Mouse (Mus musculus) forebrain, embryonic 15.5 days (tissue): ENCODE data around the gene Xpo5. TPM values are rescaled to one million over a fixed set of nuclear protein-coding genes. Genes with fewer than 3 reads are reported as not detected.

Experiments
- ATAC-seq: fragments of 200-750 bp; cut with Nextera tagmentation; replicated peaks from 2 replicates; pipeline ENCODE4 v1.8.0; 2017; ENCODE audit warnings: mild to moderate bottlenecking, moderate TSS enrichment, moderate library complexity
- H3K27ac ChIP-seq: fragments of 300-500 bp; sonication (generic); replicated peaks from 2 replicates; pipeline ENCODE4 v1.5.1; 2015; ENCODE audit warnings: mild to moderate bottlenecking, inconsistent platforms
- H3K27me3 ChIP-seq: fragments of 300-500 bp; sonication (generic); 2 replicates; pipeline ENCODE4 v1.6.1; 2015; ENCODE audit warnings: inconsistent platforms
- H3K36me3 ChIP-seq: fragments of 300-500 bp; sonication (generic); 2 replicates; pipeline ENCODE4 v1.6.1; 2015; ENCODE audit warnings: mild to moderate bottlenecking, inconsistent platforms
- H3K4me1 ChIP-seq: fragments of 300-500 bp; sonication (generic); 2 replicates; pipeline ENCODE4 v1.6.1; 2015; ENCODE audit warnings: inconsistent platforms
- H3K4me2 ChIP-seq: fragments of 300-500 bp; sonication (generic); replicated peaks from 2 replicates; pipeline ENCODE4 v1.6.1; 2015; ENCODE audit warnings: mild to moderate bottlenecking, inconsistent platforms
- H3K4me3 ChIP-seq: fragments of 300-500 bp; sonication (generic); 2 replicates; pipeline ENCODE4 v1.5.1; 2015; ENCODE audit warnings: mild to moderate bottlenecking, inconsistent platforms
- H3K9ac ChIP-seq: fragments of 300-500 bp; sonication (generic); replicated peaks from 2 replicates; pipeline ENCODE4 v1.6.1; 2015; ENCODE audit warnings: mild to moderate bottlenecking, inconsistent platforms
- H3K9me3 ChIP-seq: fragments of 300-500 bp; sonication (generic); 2 replicates; pipeline ENCODE4 v1.6.1; 2016; ENCODE audit warnings: inconsistent platforms
- WGBS: fragments of 180-500 bp; shearing (Covaris S2); methylation state at CpG from one replicate; pipeline ENCODE4 v1.1.7; 2015; ENCODE audit warnings: mixed read lengths; 5-methylcytosine and 5-hydroxymethylcytosine counted together
- polyA plus RNA-seq: library from polyadenylated mRNA; unstranded; fragments of >200 nt; fragmentation: Nextera tagmentation; extraction: Ambion mirVana; gene quantifications from 2 replicates; pipeline ENCODE4 v1.2.1, GENCODE M21; 2015

Xpo5 gene
- polyA plus RNA-seq, 1 experiment from 2014 or later: 42.4 TPM

GRCm38 (mm10) chr17:46206676-46207075, 4.1 kb downstream of the Xpo5 start:
- peaks cover 55% of the 10 kb centered on the region for H3K36me3 ChIP-seq

GRCm38 (mm10) chr17:46210550-46210949, 8.0 kb downstream of the Xpo5 start:
- Histone ChIP-seq H3K27me3 (no peaks in the 10 kb centered on the region), H3K4me1 (no peaks in the 10 kb centered on the region), H3K36me3 (peaks cover 84% of the 10 kb centered on the region), H3K9me3 (no peaks in the 10 kb centered on the region), H3K4me3 (no peak overlapping the region), H3K27ac (no peak overlapping the region), H3K4me2 (no peak overlapping the region), H3K9ac (no peak overlapping the region)
- 88% methylated on average over 3 of the region's 3 CpGs for WGBS
- ATAC-seq: no peak

More at GRCm38 (mm10) chr17:46206676-46207075, 4.1 kb downstream of the Xpo5 start:
- Histone ChIP-seq H3K27ac (no peak overlapping the region), H3K9ac (no peak overlapping the region), H3K4me2 (no peak overlapping the region), H3K4me1 (peaks cover 19% of the 10 kb centered on the region), H3K9me3 (no peaks in the 10 kb centered on the region), H3K4me3 (no peak overlapping the region), H3K27me3 (no peaks in the 10 kb centered on the region)
- ATAC-seq: no peak

DNA sequence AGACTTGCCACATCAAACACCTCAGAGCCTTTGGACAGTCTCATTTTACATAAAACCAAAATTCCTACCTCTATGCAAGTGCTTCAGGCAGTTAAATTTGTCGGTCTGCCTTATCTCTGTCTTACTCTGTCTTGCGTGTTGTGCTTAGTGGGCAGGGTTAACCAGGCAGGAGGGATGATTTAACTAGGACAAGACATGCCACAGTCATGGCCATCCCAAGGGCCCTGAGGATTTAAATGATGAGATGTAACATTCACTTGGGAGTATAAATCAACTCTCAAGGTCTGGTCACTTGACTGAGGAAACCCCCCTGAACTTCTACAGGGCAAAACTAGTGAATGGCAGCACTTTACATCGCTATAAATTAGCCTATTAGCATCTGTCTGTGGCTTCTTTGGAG, 19.0 kb downstream of the Xpo5 start:
- no peak overlapping the region for H3K9ac ChIP-seq
- no peak overlapping the region for H3K27ac ChIP-seq
- H3K4me3 ChIP-seq: no peak overlapping the region
- ATAC-seq: no peak
- no peaks in the 10 kb centered on the region for H3K27me3 ChIP-seq
- no peaks in the 10 kb centered on the region for H3K9me3 ChIP-seq
- 89% methylated on average over 3 of the region's 3 CpGs for whole genome bisulfite sequencing
- no peak overlapping the region for H3K4me2 ChIP-seq
- peaks cover 96% of the 10 kb centered on the region for H3K36me3 ChIP-seq
- no peaks in the 10 kb centered on the region for H3K4me1 ChIP-seq

DNA sequence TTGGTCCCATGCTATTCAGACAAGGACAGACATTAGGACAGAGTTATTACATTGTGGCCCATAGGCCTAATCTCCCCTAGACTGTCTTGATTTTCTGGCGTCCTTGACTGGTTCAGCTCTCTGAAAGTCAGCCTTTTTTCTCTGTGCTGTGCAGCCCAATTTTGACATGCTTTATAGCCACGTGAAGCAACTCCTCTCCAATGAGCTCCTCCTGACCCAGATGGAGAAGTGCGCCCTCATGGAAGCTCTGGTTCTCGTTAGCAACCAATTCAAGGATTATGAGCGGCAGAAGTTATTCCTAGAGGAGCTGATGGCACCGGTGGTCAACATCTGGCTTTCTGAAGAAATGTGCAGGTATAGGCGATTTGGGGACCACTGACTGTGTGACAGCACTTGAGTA, 25.0 kb downstream of the Xpo5 start:
- Histone ChIP-seq H3K27me3 (no peaks in the 10 kb centered on the region), H3K36me3 (peaks cover 91% of the 10 kb centered on the region), H3K27ac (no peak overlapping the region), H3K9me3 (no peaks in the 10 kb centered on the region), H3K4me3 (no peak overlapping the region), H3K4me2 (no peak overlapping the region), H3K9ac (no peak overlapping the region), H3K4me1 (no peaks in the 10 kb centered on the region)
- ATAC-seq: no peak
- 90% methylated on average over 7 of the region's 7 CpGs for WGBS

GRCm38 (mm10) chr17:46236067-46236466, 33.5 kb downstream of the Xpo5 start:
- WGBS: 86% methylated on average over 1 of the region's 1 CpGs
- H3K36me3 ChIP-seq: peaks cover 78% of the 10 kb centered on the region

DNA sequence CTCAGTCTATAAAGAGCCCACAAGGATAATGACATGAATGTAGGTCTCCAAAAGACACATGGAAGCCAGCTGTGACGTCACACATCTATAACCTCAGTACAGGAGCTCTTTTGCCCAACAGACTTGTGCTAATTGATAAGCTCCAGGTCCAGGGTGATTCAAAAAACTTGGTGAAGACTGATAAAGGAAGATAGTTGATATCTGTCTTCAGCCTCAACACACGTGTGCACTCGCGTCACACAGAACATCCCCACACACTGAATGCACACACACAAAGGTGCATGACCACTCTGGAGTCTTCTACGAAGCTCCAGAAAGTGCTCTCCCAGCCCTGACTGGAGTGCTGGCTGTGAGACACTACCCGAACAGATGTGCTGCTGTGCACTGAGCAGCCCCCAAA, 34.5 kb downstream of the Xpo5 start:
- Histone ChIP-seq H3K27ac (no peak overlapping the region), H3K4me2 (no peak overlapping the region), H3K27me3 (no peaks in the 10 kb centered on the region), H3K36me3 (peaks cover 81% of the 10 kb centered on the region), H3K4me1 (no peaks in the 10 kb centered on the region), H3K9ac (no peak overlapping the region), H3K4me3 (no peak overlapping the region), H3K9me3 (no peaks in the 10 kb centered on the region)
- 95% methylated on average over 6 of the region's 6 CpGs for WGBS
- no peak for ATAC-seq

More at GRCm38 (mm10) chr17:46236067-46236466, 33.5 kb downstream of the Xpo5 start:
- ATAC-seq: no peak
- Histone ChIP-seq H3K9me3 (no peaks in the 10 kb centered on the region), H3K27ac (no peak overlapping the region), H3K9ac (no peak overlapping the region), H3K4me3 (no peak overlapping the region), H3K27me3 (no peaks in the 10 kb centered on the region), H3K4me2 (no peak overlapping the region), H3K4me1 (no peaks in the 10 kb centered on the region)

GRCm38 (mm10) chr17:46237480-46237879, 34.9 kb downstream of the Xpo5 start:
- no peak for ATAC-seq
- Histone ChIP-seq H3K9ac (no peak overlapping the region), H3K36me3 (peaks cover 85% of the 10 kb centered on the region), H3K4me2 (no peak overlapping the region), H3K4me3 (no peak overlapping the region), H3K27me3 (no peaks in the 10 kb centered on the region), H3K9me3 (no peaks in the 10 kb centered on the region), H3K27ac (no peak overlapping the region), H3K4me1 (no peaks in the 10 kb centered on the region)
- 82% methylated on average over 5 of the region's 5 CpGs for WGBS

DNA sequence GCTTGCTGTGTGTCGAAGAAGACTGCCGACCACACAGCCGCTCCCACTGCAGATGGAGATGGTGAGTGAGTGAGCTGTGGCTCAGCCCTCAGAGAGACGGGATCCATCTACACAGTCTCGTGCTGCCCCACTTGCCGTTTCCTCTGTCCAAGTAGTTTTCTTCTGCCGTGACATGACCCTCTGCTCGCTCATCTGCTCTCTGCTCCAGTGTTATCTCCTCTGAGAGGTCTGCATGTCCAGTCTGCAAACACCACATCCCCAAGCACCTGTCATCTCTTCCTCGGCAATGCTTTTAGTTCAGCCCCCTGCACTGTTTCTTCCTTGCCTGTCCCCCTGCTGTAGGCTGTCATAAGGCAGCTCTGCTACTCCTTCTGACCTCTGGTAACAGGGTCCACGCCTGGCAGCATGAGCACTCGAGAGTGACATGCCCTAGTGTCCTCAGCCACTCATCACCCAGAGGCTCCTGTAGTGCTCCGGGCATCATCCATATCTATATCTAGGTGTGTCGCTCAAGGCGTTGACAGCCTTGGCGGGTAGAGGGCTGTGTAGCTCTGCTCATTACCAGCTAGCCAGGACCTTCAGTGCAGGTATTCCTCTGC, 37.0 kb downstream of the Xpo5 start:
- H3K4me1 ChIP-seq: no peaks in the 10 kb centered on the region
- no peak overlapping the region for H3K4me3 ChIP-seq
- no peaks in the 10 kb centered on the region for H3K9me3 ChIP-seq
- H3K9ac ChIP-seq: no peak overlapping the region
- peaks cover 87% of the 10 kb centered on the region for H3K36me3 ChIP-seq
- no peak overlapping the region for H3K4me2 ChIP-seq
- WGBS: 94% methylated on average over 15 of the region's 15 CpGs
- no peak for ATAC-seq
- H3K27me3 ChIP-seq: no peaks in the 10 kb centered on the region
- no peak overlapping the region for H3K27ac ChIP-seq

GRCm38 (mm10) chr17:46241471-46241870, 38.9 kb downstream of the Xpo5 start:
- Histone ChIP-seq H3K4me3 (no peak overlapping the region), H3K9ac (no peak overlapping the region), H3K4me1 (peaks cover under 1% of the 10 kb centered on the region; the same call in 1 of the 2 replicates), H3K9me3 (no peaks in the 10 kb centered on the region), H3K36me3 (peaks cover 93% of the 10 kb centered on the region), H3K4me2 (no peak overlapping the region), H3K27me3 (no peaks in the 10 kb centered on the region), H3K27ac (no peak overlapping the region)
- 88% methylated on average over 11 of the region's 11 CpGs for WGBS
- no peak for ATAC-seq

- Histone ChIP-seq H3K4me1 (peaks cover 9% of the 10 kb centered on the region), H3K27me3 (no peaks in the 10 kb centered on the region), H3K9ac (no peak overlapping the region), H3K4me2 (no peak overlapping the region), H3K4me3 (no peak overlapping the region), H3K9me3 (no peaks in the 10 kb centered on the region), H3K36me3 (peaks cover 85% of the 10 kb centered on the region), H3K27ac (no peak overlapping the region)
- WGBS: 90% methylated on average over 13 of the region's 13 CpGs
- ATAC-seq: no peak
Observed at GRCm38 (mm10) chr17:46242274-46242673, 39.7 kb downstream of the Xpo5 start.

- 93% methylated on average over 4 of the region's 4 CpGs for WGBS
- Histone ChIP-seq H3K9me3 (no peaks in the 10 kb centered on the region), H3K36me3 (peaks cover 80% of the 10 kb centered on the region), H3K27me3 (no peaks in the 10 kb centered on the region), H3K4me3 (no peak overlapping the region), H3K9ac (no peak overlapping the region), H3K27ac (no peak overlapping the region), H3K4me1 (peaks cover 9% of the 10 kb centered on the region), H3K4me2 (no peak overlapping the region)
- ATAC-seq: no peak
Observed at GRCm38 (mm10) chr17:46242993-46243392, 40.4 kb downstream of the Xpo5 start.

DNA sequence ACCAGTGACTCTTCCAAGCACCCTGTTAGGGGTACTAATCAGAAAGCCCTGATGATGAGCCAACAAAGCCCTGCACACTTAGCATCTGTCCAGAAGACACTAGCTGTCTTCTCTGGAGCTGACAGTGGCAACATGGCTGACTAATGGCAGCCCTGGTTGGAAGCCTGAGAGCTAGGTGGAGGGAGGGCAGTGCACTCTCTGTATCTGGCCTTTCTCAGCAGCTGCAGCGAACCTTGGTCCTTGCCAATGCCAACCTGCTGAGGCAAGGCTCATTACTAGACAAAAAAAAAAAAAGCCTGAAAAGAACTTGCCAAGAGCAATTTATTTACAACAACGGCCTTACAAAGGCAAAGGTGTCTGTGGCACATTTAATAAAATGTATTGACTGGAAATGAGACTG, 41.0 kb downstream of the Xpo5 start:
- H3K4me3 ChIP-seq: no peak overlapping the region
- H3K9me3 ChIP-seq: no peaks in the 10 kb centered on the region
- H3K36me3 ChIP-seq: peaks cover 74% of the 10 kb centered on the region
- H3K4me2 ChIP-seq: no peak overlapping the region
- no peak overlapping the region for H3K27ac ChIP-seq
- ATAC-seq: no peak
- WGBS: 54% methylated on average over 2 of the region's 2 CpGs
- H3K4me1 ChIP-seq: peaks cover 12% of the 10 kb centered on the region
- no peaks in the 10 kb centered on the region for H3K27me3 ChIP-seq
- no peak overlapping the region for H3K9ac ChIP-seq

DNA sequence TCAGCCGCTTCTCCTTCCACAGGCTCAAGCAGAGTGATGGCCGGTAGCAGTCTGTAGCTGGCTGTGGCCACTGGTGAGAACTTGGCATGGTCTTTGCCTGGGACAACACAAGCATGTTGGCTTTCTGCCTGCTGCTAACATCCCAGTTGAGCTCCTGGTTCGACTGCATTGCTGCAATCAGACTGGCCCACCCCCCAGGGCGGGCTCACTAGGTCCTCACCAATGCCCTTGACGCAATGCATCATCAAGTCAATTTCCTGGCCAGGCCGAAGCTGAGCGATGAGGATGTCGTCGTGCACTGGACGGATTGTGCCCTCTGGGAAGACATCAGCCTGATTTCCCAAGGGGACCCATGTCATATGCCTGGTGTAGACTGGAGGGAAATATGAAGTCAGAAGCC, 42.0 kb downstream of the Xpo5 start:
- no peak overlapping the region for H3K27ac ChIP-seq
- peaks cover 21% of the 10 kb centered on the region for H3K4me1 ChIP-seq
- no peak overlapping the region for H3K9ac ChIP-seq
- no peak for ATAC-seq
- no peaks in the 10 kb centered on the region for H3K9me3 ChIP-seq
- no peaks in the 10 kb centered on the region for H3K27me3 ChIP-seq
- no peak overlapping the region for H3K4me2 ChIP-seq
- H3K4me3 ChIP-seq: no peak overlapping the region
- peaks cover 69% of the 10 kb centered on the region for H3K36me3 ChIP-seq
- 85% methylated on average over 10 of the region's 10 CpGs for WGBS
